ENCODE assay signal across 12 mouse cellular contexts in genomic region chr15:85885606-85886005, GRCm38 (mm10).
"Had no signal": no experiment of that assay in that cellular context is flagged by ENCODE, and none has a peak within 500 bp of the region (broad histone marks: within the 10 kb centered on the region; RNA-seq: fewer than 3 reads in every experiment).

No protein-coding gene starts in this region.

- DNase-seq: lung, adult 18-20 months; lung, embryonic 14.5 days; lung, postnatal 10 days; lung, postnatal 4 days; midbrain, embryonic 14.5 days; retina, postnatal 1 day; right cerebral cortex, adult 18-20 months; right cerebral cortex, postnatal 25 days; spleen, adult 18-20 months; thymus, adult 18-20 months; thymus, postnatal 14 days; thymus, postnatal 36 days had no signal
